Mouse (Mus musculus) inflammation-experienced regulatory T-cells, adult 6 months (primary cell): ENCODE measurements around the gene Adamtsl5. TPM values are rescaled to one million over a fixed set of nuclear protein-coding genes. Genes with fewer than 3 reads are reported as not detected.
A peak's percentile ranks its signal among the peaks of the same experiment; 100 is the strongest.
"Not testable (repeated sequence)": the region's sequence is repeated elsewhere in the genome, so short reads cannot be mapped to it uniquely, and the experiment has no call there.

ENCODE experiments used
- ATAC-seq: one replicate; pipeline ENCODE4 v1.8.0; 2017
- polyA plus RNA-seq, 3 experiments: library from polyadenylated mRNA; unstranded; fragments of 100-300 nt; shearing (Covaris generic); gene quantifications; one replicate each; pipeline ENCODE4 v1.2.1; 2017

Adamtsl5 gene
- polyA plus RNA-seq, 3 experiments from 2014 or later: not detected

GRCm38 (mm10) chr10:80371983-80372382 is 23.8 kb upstream of the Adamtsl5 start:
- no peak for ATAC-seq

GRCm38 (mm10) chr10:80371411-80371966 is 23.3 kb upstream of the Adamtsl5 start:
- no peak for ATAC-seq

- no peak for ATAC-seq
Observed at GRCm38 (mm10) chr10:80369995-80370747, 22.0 kb upstream of the Adamtsl5 start.

- ATAC-seq: peak; percentile 50
Observed at GRCm38 (mm10) chr10:80368392-80368791, 20.2 kb upstream of the Adamtsl5 start.

- no peak for ATAC-seq
Observed at GRCm38 (mm10) chr10:80367954-80368353, 19.7 kb upstream of the Adamtsl5 start.

- no peak for ATAC-seq
Observed at GRCm38 (mm10) chr10:80365736-80366135, 17.5 kb upstream of the Adamtsl5 start.

GRCm38 (mm10) chr10:80363734-80364133 is 15.5 kb upstream of the Adamtsl5 start:
- ATAC-seq: no peak

- no peak for ATAC-seq
Observed at GRCm38 (mm10) chr10:80357994-80358639, 9.9 kb upstream of the Adamtsl5 start.

GRCm38 (mm10) chr10:80357336-80357735 is 9.1 kb upstream of the Adamtsl5 start:
- no peak for ATAC-seq

GRCm38 (mm10) chr10:80356737-80357136 is 8.5 kb upstream of the Adamtsl5 start:
- no peak for ATAC-seq

GRCm38 (mm10) chr10:80356001-80356682 is 7.9 kb upstream of the Adamtsl5 start, which contains the start of gene Plk5:
Plk5 (plus strand) TSS chr10:80356459.
- no peak for ATAC-seq

GRCm38 (mm10) chr10:80355431-80355830 is 7.2 kb upstream of the Adamtsl5 start:
- no peak for ATAC-seq

- no peak for ATAC-seq
Observed at GRCm38 (mm10) chr10:80352727-80353126, 4.5 kb upstream of the Adamtsl5 start.

- no peak for ATAC-seq
Observed at GRCm38 (mm10) chr10:80351896-80352295, 3.7 kb upstream of the Adamtsl5 start.

GRCm38 (mm10) chr10:80350292-80350691 is 2.1 kb upstream of the Adamtsl5 start:
- ATAC-seq: peak; percentile 79

GRCm38 (mm10) chr10:80348981-80349380 is 769 bp upstream of the Adamtsl5 start:
- no peak for ATAC-seq

GRCm38 (mm10) chr10:80347514-80347967 is 671 bp downstream of the Adamtsl5 start:
- ATAC-seq: no peak

- not testable (repeated sequence) for ATAC-seq
Observed at GRCm38 (mm10) chr10:80345929-80346328, 2.3 kb downstream of the Adamtsl5 start.

- no peak for ATAC-seq
Observed at GRCm38 (mm10) chr10:80345122-80345521, 3.1 kb downstream of the Adamtsl5 start.

GRCm38 (mm10) chr10:80344131-80344661 is 4.0 kb downstream of the Adamtsl5 start:
- ATAC-seq: no peak

GRCm38 (mm10) chr10:80343425-80343895 is 4.8 kb downstream of the Adamtsl5 start:
- ATAC-seq: no peak

GRCm38 (mm10) chr10:80342749-80343424 is 5.3 kb downstream of the Adamtsl5 start:
- peak; percentile 75 for ATAC-seq
